Mouse (Mus musculus) E14TG2a.4 (cell line): Measurements from ENCODE around the gene Mical3.

Experiments
- CTCF ChIP-seq: conservative IDR thresholded peaks from 2 replicates; pipeline ENCODE4 v1.5.1; 2014; ENCODE audit warnings: low read length
- NANOG ChIP-seq: IDR thresholded peaks from 2 replicates; pipeline ENCODE4 v1.6.1; 2014; ENCODE audit warnings: borderline replicate concordance, low read length, mixed read lengths
- POU5F1 ChIP-seq: IDR thresholded peaks from 2 replicates; pipeline ENCODE4 v1.6.1; 2014; ENCODE audit warnings: low read length, borderline replicate concordance

- TF ChIP-seq CTCF (no peak), POU5F1 (no peak), NANOG (peak; percentile 58; the same call in 1 of the 2 replicates)
These were observed 6.4 kb upstream of the Mical3 start for GRCm38 (mm10) chr6:121137222-121137621.
